Mouse (Mus musculus) forebrain, embryonic 11.5 days (tissue): ENCODE results near the gene Trpm1. TPM values are rescaled to one million over a fixed set of nuclear protein-coding genes. Genes with fewer than 3 reads are reported as not detected.
A peak's percentile ranks its signal among the peaks of the same experiment; 100 is the strongest.

Source experiments
- ATAC-seq: fragments of 200-750 bp; cut with Nextera tagmentation; replicated peaks from 2 replicates; pipeline ENCODE4 v1.8.0; 2017; ENCODE audit warnings: moderate TSS enrichment; ENCODE audit not compliant: low FRiP score
- DNase-seq: peaks from one replicate; pipeline ENCODE4 v3.0.0-alpha.2; 2017; ENCODE audit warnings: low spot score
- H3K27ac ChIP-seq: fragments of 300-500 bp; sonication (generic); 2 replicates; pipeline ENCODE4 v1.5.1; 2014; ENCODE audit warnings: low read depth, low read length
- H3K27me3 ChIP-seq: fragments of 300-500 bp; sonication (generic); 2 replicates; pipeline ENCODE4 v1.6.1; 2014; ENCODE audit warnings: mild to moderate bottlenecking, low read length, mixed read lengths; ENCODE audit not compliant: control insufficient read depth, insufficient read depth
- H3K36me3 ChIP-seq: fragments of 300-500 bp; sonication (generic); 2 replicates; pipeline ENCODE4 v1.6.1; 2014; ENCODE audit warnings: mild to moderate bottlenecking, low read length, moderate library complexity, mixed read lengths; ENCODE audit not compliant: control insufficient read depth, insufficient read depth
- H3K4me1 ChIP-seq: fragments of 300-500 bp; sonication (generic); replicated peaks from 2 replicates; pipeline ENCODE4 v1.6.1; 2014; ENCODE audit warnings: low read length, mixed read lengths; ENCODE audit not compliant: control insufficient read depth, insufficient read depth
- H3K4me2 ChIP-seq: fragments of 300-500 bp; sonication (generic); 2 replicates; pipeline ENCODE4 v1.6.1; 2014; ENCODE audit warnings: low read depth, mild to moderate bottlenecking, low read length, moderate library complexity, mixed read lengths; ENCODE audit not compliant: severe bottlenecking
- H3K4me3 ChIP-seq: fragments of 300-500 bp; sonication (generic); 2 replicates; pipeline ENCODE4 v1.5.1; 2014; ENCODE audit warnings: low read depth, low read length
- H3K9ac ChIP-seq: fragments of 300-500 bp; sonication (generic); 2 replicates; pipeline ENCODE4 v1.6.1; 2014; ENCODE audit warnings: low read length
- H3K9me3 ChIP-seq: fragments of 300-500 bp; sonication (generic); 2 replicates; pipeline ENCODE4 v1.6.1; 2016; ENCODE audit warnings: low read length, mixed read lengths; ENCODE audit not compliant: control insufficient read depth
- WGBS: fragments of 180-500 bp; shearing (Covaris S2); extraction: QIAGEN DNeasy Blood & Tissue Kit; methylation state at CpG from one replicate; pipeline ENCODE4 v1.1.7; 2014; 5-methylcytosine and 5-hydroxymethylcytosine counted together
- polyA plus RNA-seq: library from polyadenylated mRNA; unstranded; fragments of >200 nt; fragmentation: Nextera tagmentation; extraction: Ambion mirVana; gene quantifications from 2 replicates; pipeline ENCODE4 v1.2.1, GENCODE M21; 2014

Gene Trpm1
- polyA plus RNA-seq, 1 experiment from 2014 or later: 2.3 TPM

GRCm38 (mm10) chr7:64150436-64151080 lies 3.1 kb upstream of the Trpm1 start:
- no peaks in the 10 kb centered on the region for H3K27me3 ChIP-seq
- H3K9ac ChIP-seq: no peak overlapping the region
- H3K4me3 ChIP-seq: no peak overlapping the region
- H3K4me2 ChIP-seq: no peak overlapping the region
- no peaks in the 10 kb centered on the region for H3K36me3 ChIP-seq
- DNase-seq: no peak
- H3K4me1 ChIP-seq: 0 out of 2 replicates have a peak, but pooled peaks cover 2% of the 10 kb centered on the region
- no peak overlapping the region for H3K27ac ChIP-seq
- no peaks in the 10 kb centered on the region for H3K9me3 ChIP-seq
- ATAC-seq: no peak
- WGBS: 72% methylated on average over 6 of the region's 6 CpGs

- Histone ChIP-seq H3K4me3 (no peak overlapping the region), H3K9me3 (no peaks in the 10 kb centered on the region), H3K4me2 (peak overlapping the region; percentile 26; the same call in 1 of the 2 replicates), H3K4me1 (peaks cover 6% of the 10 kb centered on the region; the same call in 1 of the 2 replicates), H3K27ac (no peak overlapping the region), H3K9ac (no peak overlapping the region), H3K36me3 (no peaks in the 10 kb centered on the region), H3K27me3 (no peaks in the 10 kb centered on the region)
- no peak for DNase-seq
- no peak for ATAC-seq
- 70% methylated on average over 4 of the region's 4 CpGs for WGBS
Observed at GRCm38 (mm10) chr7:64155226-64155625, 1.6 kb downstream of the Trpm1 start.

DNA sequence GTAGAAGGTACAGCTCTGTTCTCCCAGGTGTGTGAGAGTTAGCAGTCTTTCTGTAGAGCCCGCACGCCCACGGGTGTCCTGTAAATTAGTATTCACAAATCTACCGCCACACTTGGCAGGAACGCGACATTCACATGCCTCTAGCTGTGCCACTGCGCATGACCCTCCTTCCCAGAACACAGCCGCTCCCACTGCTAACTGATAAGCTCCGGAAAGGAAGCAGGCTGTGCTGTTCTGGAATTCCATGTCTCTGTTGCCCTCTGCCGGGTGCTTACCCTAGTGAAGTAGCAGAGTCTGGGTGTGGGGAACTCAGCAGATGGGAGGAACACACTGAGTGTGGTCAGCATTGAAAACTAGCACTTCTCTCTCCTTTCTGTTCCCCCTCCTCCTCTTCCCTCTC lies 2.1 kb downstream of the Trpm1 start:
- Histone ChIP-seq H3K4me1 (peaks cover 6% of the 10 kb centered on the region; the same call in 1 of the 2 replicates), H3K27me3 (no peaks in the 10 kb centered on the region), H3K36me3 (no peaks in the 10 kb centered on the region), H3K4me2 (peak overlapping the region; percentile 26; the same call in 1 of the 2 replicates), H3K4me3 (no peak overlapping the region), H3K9ac (no peak overlapping the region), H3K27ac (no peak overlapping the region), H3K9me3 (no peaks in the 10 kb centered on the region)
- peak; percentile 68 for ATAC-seq
- DNase-seq: peak; percentile 67
- 26% methylated on average over 10 of the region's 10 CpGs for WGBS

- no peak for DNase-seq
- Histone ChIP-seq H3K9me3 (no peaks in the 10 kb centered on the region), H3K27ac (no peak overlapping the region), H3K36me3 (no peaks in the 10 kb centered on the region), H3K4me2 (no peak overlapping the region), H3K9ac (no peak overlapping the region), H3K4me3 (no peak overlapping the region), H3K27me3 (no peaks in the 10 kb centered on the region), H3K4me1 (peaks cover 6% of the 10 kb centered on the region; the same call in 1 of the 2 replicates)
- ATAC-seq: no peak
- 77% methylated on average over 5 of the region's 5 CpGs for WGBS
Observed at GRCm38 (mm10) chr7:64156271-64156911, 2.8 kb downstream of the Trpm1 start.

- 73% methylated on average over 7 of the region's 7 CpGs for WGBS
- H3K9ac ChIP-seq: no peak overlapping the region
Observed at GRCm38 (mm10) chr7:64156918-64157690, 3.5 kb downstream of the Trpm1 start.

GRCm38 (mm10) chr7:64158281-64159055 lies 4.8 kb downstream of the Trpm1 start:
- Histone ChIP-seq H3K4me2 (no peak overlapping the region), H3K4me1 (peaks cover 6% of the 10 kb centered on the region; the same call in 1 of the 2 replicates), H3K36me3 (no peaks in the 10 kb centered on the region), H3K9ac (no peak overlapping the region), H3K27ac (no peak overlapping the region), H3K27me3 (no peaks in the 10 kb centered on the region), H3K4me3 (no peak overlapping the region), H3K9me3 (no peaks in the 10 kb centered on the region)
- DNase-seq (no peak), ATAC-seq (no peak)
- WGBS: 70% methylated on average over 12 of the region's 12 CpGs

More at GRCm38 (mm10) chr7:64156918-64157690, 3.5 kb downstream of the Trpm1 start:
- H3K4me2 ChIP-seq: no peak overlapping the region
- no peaks in the 10 kb centered on the region for H3K9me3 ChIP-seq
- H3K4me1 ChIP-seq: peaks cover 6% of the 10 kb centered on the region; the same call in 1 of the 2 replicates
- H3K27ac ChIP-seq: no peak overlapping the region
- no peaks in the 10 kb centered on the region for H3K36me3 ChIP-seq
- no peak overlapping the region for H3K4me3 ChIP-seq
- ATAC-seq (no peak), DNase-seq (no peak)
- H3K27me3 ChIP-seq: no peaks in the 10 kb centered on the region

DNA sequence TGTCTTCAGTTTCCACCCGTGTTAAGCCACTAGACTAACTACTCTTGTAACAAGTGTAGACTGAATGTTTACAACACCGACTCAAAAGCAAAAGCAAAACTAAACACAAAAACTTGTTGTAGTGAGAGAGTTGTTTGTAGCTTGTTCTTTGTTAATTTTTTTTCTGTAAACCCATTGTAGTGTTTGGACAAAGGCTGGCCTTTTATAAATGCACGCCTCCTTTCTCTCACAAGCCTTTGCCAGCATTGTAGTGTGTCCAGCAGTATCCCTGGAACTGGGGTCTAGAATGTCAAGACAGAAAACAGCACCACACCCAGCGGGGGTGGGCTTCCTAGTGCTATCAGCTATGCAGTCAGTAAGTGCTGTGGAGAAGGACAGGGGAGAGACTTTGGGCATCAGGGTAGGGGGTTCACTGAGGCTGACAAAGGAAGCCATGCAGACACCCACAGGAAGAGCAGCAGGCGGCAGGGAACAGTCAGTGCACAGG lies 5.5 kb downstream of the Trpm1 start:
- no peak for DNase-seq
- no peaks in the 10 kb centered on the region for H3K27me3 ChIP-seq
- H3K9ac ChIP-seq: no peak overlapping the region
- H3K27ac ChIP-seq: no peak overlapping the region
- peaks cover 6% of the 10 kb centered on the region; the same call in 1 of the 2 replicates for H3K4me1 ChIP-seq
- no peaks in the 10 kb centered on the region for H3K36me3 ChIP-seq
- no peak overlapping the region for H3K4me3 ChIP-seq
- H3K4me2 ChIP-seq: no peak overlapping the region
- 62% methylated on average over 5 of the region's 5 CpGs for WGBS
- no peak for ATAC-seq
- H3K9me3 ChIP-seq: no peaks in the 10 kb centered on the region
